Mouse (Mus musculus) adrenal gland, adult 18-20 months (tissue): ENCODE data around the gene Llph. TPM values are rescaled to one million over a fixed set of nuclear protein-coding genes. Genes with fewer than 3 reads are reported as not detected.
"Not testable (repeated sequence)": the region's sequence is repeated elsewhere in the genome, so short reads cannot be mapped to it uniquely, and the experiment has no call there.

Experiments
- DNase-seq, 2 experiments: peaks; one replicate each; pipeline ENCODE4 v3.0.0; 2021 to 2022; ENCODE audit warnings: low spot score in 2 of 2
- total RNA-seq, 2 experiments: library from RNA; stranded (reverse); gene quantifications; 1 replicate in 1 of 2; 2 replicates in 1 of 2; pipeline ENCODE4 v1.2.3; 2021

Llph gene
- total RNA-seq, 2 experiments from 2014 or later: 26.7 to 34.4 TPM

DNA sequence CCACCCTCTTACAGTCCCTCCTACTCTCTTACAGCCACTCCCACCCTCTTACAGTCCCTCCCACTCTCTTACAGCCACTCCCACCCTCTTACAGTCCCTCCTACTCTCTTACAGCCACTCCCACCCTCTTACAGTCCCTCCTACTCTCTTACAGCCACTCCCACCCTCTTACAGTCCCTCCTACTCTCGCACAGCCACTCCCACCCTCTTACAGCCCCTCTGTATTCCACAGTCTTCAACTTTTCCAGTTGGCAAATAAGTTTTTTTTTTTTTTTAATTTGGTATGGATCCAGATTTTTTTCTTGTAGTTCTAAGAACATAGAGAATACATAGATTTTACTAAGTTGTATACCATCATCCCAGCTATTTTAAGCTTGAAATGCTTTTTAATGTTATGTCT is 9.8 kb upstream of the Llph start:
- not testable (repeated sequence) for DNase-seq

DNA sequence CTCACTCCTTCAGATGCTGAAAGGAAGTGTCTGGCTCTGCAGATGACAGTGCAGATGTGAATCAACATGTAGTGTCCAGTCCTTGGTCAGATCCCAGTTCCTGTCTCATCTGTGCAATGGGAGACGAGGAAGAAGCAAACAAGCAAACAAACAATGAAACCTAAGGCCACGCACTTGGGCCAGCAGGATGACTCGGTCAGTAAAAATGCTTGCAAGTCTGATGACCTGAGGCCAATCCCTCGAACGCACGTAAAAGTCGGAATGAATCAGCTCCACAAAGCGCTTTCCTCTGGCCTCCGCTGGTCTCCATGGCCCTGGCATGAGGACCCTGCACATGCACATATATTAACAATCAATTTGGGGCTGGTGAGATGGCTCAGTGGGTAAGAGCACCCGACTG is 7.9 kb upstream of the Llph start:
- no peak for DNase-seq

DNA sequence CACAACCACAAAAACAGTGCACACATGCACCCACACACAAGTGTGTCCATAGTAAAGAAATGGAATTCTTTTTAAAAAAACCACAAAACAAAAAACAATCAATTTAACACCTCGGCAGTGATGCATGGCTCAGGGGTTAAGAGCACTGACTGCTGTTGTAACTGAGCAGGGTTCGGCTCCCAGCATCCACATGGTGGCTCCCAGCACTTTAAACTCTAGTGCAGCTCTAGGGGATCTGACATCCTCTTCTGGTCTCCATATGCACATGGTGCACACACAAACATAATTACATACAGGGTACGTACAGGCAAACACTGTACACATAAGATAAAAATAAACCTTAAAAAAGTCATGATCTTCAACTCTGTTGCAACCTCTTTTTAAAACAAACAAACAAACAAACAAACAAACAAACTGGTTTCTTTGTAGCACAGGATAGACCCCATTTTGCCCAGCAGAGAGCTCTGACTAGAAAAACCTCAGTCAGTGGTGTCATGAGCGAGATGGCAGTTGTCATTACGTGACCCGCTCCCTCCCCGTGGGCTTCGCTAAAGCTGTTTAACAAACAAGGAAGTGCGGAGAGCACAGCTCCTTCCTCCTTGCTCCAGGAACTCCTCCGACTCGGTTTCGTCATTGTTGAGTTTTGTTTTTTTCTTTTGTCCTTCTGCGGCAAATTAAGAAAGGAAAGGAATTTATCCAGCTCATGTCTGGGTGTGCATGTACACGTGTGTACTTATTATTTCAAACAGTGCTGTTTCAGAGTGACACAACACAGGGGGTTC is 7.1 kb upstream of the Llph start:
- no peak for DNase-seq

DNA sequence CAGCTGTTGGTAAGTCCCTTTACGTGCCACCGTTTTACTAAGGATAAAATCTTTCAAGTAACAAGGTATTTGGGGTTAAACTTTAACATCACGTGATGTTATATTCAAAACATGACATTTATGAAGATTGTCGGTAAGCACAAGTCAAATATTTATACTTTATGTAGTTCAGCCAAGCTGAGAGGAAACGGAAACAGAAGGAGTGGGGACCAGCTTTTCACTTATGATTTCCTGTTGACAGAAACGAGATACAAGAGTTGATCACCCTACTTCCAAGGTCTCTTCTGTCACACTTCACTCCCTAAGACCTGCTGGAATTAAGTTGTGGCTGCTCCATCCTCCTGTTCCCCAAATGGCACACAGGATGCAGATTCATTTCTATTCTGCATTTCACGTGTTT is 6.1 kb upstream of the Llph start:
- DNase-seq: no peak

DNA sequence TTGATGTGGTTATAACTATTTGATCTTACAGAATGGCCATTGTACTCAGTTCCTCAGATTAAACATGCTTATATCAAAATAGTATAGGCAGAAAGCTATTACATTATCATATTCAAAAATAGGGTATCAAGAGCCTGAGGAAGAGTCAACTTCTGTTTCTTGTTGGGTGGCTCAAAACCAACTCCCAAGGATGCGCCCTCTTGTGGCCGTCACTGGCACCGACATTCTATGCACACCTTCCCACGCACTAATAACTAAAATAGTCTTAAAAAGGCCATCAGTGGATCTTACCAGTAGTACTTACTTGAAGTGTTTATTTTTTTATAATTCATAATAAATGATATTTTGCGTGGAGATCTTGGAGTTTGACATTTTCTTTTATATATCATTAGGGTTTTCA is 4.8 kb downstream of the Llph start:
- DNase-seq: peak; percentile 55 to 68

DNA sequence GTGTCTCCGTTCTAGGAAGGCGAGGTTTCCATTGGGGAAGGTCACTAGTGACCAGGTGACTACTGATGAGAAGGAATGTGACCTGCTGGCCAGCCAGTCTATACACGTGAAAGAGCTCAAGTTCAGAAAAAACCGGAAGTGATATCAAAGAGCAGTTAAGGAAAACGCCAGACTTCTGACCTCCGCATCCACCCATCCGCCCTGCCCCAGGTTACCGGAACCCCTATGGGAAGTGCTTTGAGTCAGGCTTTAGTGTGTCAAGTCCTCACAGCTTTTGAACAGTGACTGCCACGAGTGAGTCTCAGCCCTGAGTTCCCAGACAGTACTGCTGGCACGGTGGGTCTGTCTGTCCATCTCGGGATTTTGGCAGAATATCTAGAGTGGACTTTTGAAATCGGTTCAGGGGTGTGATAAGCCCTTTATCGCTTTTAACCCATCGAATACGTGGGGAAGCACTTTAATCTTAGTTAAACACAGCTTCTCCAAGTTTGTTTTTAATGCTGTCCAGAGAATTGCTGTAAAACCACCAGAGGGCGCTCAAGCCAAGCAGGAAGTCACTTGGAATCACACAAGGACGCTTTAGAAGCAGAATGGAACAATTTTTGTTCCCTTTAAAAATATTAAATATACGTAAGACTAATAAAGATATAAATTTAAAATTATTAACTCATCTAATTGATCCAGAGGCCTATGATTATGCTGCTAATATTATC is 6.9 kb downstream of the Llph start:
- DNase-seq: peak; percentile 46 to 56

DNA sequence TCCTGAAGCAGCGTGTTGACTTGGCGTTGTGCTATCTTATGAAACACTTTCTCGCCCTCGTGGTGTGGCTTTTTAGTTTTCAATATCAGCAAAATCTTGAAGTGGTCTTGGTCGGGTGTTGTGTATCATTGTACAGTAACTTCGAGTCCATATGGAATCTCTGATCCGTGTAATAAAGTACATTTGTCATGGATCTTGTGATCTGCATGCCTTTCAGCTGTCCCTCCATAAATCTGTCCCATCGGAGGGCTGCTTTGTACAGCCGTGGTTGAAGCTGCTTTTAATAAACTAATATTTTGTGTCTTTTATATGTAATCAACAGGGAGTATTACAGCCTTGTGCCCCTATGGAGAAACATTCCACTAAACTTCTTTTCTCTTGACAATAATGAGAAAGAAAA is 10.0 kb downstream of the Llph start:
- DNase-seq: no peak

DNA sequence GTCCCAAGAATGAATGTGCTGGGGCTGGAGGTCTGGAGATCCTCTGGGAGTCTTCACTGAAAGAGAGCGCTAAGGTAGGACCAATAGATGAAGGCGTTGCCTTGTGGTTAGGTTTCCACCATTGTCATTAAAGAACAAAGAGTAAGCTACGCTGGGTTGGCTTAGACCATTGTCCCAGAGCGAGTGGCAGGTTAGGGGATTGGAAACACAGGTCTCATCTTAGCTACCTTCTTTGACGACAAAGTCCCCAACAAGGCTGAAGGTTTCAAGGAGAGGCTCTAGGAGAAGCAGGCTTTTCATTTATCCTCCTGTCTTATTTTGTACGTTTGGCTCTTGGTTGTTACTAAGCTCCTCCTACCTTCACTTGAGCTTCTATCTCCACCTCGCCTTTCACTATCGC is 11.4 kb downstream of the Llph start:
- no peak for DNase-seq

DNA sequence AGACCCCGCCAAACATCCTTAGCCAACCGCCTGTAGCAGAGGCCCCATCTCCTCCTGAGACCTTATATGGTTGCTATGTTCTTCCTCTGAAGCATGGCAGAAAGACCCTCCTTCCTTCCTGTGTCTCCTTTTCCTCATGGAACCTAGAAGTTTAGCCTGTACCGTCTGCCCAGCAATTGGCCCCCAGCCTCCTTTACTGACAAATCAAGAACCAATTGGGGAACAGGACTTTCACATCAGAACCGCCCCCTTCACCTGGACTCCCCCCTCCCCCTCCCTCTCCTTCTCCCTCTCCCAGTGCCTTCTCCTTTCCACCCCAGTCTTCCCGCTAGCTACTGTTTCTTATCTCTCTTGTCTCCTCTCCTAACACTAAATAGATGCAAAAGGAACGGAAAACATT is 12.6 kb downstream of the Llph start:
- DNase-seq: no peak

DNA sequence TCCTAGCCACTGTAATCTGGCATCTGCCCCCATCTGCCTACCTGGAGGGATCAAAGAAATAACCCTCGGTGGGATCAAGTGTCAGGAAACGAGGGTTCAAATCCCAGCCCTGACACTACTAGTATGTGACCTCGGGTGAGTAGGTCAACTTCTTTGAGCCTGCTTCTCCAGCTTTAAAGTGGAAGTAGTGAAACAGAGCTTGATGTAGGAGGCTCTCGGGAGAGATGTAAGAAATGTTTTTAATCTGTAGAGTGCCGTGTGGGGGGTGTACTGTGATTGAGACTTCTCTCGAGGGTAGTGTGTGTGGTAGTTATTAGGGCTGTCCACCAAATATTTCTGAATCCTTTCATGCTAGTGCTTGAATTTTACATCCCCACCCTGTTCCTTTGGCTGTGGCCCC is 15.6 kb downstream of the Llph start:
- no peak for DNase-seq

DNA sequence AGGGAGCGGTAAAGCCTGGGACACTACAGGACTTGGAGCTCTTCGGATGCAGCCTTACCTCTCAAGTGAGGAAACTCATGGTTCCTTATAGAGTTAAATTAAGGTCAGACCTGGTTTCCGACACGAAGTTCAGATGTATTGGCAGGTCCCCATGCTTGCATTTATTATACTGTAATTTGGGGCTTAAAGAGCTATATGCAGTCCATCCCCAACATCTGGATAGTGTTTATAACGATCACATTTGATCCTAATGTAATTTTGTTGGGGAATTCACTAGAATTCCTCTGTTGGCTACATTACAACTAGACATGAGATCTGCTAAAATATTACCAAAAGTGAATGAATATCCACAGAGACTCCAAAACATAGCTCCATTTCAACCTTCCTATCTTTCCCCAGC is 18.8 kb downstream of the Llph start:
- no peak for DNase-seq

DNA sequence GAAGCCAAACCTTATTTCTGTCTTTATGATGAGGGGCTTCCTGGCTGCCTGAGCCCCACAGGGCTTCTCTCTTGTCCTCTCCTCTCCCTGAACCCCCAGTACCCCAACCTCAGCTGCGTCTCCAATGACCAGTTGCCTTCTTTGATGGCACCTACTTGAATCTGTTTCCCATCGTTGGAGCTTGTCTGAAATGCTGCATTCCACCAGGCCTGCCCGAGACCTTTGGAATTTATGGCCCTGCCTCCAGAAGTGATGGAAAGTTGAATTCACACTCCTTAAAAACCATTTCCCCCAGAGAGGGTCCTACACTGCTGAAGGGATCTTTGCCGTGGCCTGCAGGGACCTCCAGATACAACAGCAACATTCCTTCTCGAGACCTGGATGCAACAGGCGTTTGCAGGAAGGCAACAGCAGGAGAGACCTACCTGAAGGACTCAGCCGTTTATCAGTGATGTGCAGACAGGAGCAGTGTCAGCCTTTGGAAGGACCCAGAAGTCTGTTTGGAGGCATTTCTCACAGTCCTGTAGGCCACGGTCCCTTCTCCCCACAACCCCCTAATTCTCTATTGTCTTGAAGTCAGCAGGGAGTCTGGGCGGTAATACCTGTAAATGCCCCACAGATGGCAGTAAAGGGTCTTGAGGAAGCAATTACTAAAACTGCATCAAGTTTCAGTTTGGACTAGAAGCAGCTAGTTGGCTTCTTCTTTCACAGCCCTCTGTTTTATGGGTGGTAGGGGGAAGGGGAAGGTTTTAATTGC is 20.3 kb downstream of the Llph start:
- DNase-seq: no peak

DNA sequence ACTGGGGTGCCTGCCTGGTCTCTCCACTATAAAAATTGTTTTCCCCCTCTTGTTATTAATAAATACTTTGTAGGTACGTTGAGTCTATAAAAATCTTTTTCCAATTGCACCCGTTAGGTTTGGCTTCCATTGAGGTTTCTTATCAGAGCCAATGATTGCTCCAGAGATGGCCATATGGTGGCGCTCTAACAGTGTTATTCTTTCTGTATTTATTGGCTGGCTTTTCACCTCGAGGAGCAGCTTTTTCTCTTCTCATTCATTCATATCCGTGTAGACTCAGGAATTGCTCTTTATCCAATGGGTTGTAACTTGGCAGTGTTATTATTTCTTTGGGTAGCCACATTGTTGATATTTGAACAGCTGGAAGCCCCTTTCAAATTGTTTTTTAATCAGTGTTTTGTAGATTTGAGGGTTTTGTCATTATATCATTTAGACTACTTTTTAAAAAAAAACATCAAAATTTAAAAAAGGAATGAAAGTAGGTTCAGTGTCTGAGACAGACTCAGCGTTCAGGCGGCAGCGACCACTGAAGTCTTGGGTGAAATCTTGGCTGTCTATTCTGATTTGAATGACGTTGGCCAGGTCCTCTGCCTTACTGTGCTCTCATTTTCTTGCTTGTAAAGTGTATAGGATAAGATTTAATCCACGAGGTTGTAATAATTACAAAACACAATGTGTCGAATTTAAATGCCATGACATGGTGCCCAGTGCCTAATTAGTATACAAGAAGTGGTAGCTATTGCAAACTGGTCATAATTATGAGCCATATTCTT is 24.2 kb downstream of the Llph start:
- DNase-seq: no peak

DNA sequence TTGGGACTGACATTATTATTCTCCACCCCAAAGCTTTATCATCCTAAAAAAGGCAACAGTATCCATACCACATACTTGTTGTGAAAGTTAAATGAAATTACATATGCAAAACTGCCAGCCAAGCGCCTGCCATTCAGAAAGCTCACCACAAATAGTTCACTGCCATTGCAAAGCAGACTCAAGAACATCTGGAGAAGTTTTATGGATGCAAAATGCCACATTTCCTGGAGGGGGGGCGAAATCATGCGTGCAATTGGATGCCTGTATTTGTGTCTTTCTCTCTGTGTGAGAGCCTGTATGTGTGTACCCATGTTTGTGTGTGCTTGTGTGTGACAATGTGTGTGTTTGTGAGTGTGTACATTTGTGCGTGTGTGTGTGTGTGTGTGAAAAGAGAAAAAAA is 24.9 kb downstream of the Llph start:
- DNase-seq: no peak

DNA sequence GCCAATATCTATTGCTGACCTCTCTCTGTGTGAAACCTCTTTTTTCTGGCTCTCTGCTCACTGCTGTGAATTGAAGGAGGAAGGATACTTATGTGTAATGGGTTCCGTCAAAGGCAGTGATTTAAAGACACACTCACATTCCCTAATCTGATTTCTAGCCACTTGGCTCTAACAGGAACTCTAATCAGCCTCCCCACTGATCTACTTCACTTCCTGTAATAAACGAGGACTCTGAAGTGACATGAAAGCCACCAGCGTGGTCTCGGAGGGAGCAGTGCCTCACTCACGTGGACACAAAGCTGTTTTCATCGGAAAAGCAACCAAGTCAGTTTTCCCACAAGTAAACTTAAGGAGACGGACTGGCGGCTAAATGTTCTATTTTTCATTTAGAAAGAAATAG is 25.9 kb downstream of the Llph start:
- DNase-seq: no peak

DNA sequence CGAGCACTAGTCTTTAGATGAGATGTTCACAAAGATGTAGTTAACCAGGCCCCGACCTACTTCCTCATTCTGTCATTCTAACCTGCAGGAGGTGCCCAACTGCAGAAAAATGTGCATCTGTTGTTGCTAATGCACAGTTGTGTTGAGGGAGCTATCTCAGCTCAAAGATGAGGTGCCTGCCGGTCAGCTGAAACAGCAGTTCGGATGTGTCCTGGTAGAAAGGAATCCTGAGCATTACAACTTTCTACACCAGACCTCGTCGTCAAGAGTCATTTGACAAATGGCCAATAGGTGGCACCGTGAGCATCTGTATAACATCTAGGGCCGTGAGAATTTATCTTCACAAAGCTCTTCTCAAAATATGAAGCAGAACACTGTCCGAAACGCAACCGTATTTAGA is 30.4 kb downstream of the Llph start:
- peak in 1 of 2 experiments; percentile 10 for DNase-seq

DNA sequence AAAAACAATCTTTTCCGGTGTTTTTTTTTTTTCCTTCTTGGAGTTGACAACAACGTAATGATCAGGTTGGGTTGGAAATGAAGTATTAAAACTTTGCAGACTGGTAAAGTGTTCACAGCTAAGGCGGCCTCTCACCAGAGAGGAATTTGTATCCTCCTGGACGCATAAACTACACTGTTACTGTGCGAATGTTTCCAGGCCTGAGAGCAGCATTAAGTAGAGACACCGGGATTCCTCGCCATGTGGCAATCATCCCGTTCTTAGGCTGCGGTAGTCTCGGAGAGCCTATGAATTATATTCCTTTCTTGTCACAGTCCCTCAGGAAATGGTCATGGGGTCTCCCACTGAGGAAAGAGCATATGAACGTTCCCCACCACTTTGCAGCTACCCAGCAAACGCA is 40.9 kb downstream of the Llph start:
- DNase-seq: no peak

DNA sequence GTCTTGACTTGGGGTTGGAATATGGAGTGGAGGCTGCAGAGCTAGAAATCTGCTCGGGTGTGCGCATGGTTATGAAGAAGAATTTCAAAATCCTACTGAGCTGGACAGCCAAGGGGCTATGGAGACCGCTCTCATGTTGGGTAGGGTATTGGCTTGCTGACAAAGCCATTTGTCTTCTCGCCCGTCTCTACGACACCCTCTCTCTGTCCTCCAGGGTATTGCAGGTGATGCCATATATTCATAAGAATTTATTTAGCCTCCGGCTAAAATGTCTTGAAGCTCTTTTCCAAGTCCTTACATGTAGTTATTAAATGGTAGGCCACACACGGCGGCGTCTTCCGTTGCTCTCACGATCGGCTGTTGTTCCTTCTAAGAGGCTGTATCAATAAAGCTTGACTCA is 43.1 kb downstream of the Llph start:
- DNase-seq: no peak

DNA sequence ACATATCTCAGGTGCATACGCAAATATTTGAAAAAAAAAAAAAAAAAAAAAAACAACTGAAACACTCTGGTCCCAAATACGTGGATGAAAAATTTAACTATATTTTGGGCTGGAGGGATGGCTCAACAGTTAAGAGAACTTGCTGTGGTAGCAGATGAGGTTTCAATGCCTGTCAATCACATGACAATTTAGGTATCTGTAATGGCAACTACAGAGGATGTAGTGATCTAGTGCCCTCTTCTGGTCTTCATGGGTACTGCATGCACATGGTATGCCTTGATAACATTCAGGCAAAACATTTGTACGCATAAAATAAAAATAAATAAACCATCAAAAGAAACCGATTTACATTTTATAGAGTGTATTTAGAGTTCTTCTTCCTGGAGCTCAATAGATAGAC is 43.9 kb downstream of the Llph start:
- peak; percentile 46 to 57 for DNase-seq

DNA sequence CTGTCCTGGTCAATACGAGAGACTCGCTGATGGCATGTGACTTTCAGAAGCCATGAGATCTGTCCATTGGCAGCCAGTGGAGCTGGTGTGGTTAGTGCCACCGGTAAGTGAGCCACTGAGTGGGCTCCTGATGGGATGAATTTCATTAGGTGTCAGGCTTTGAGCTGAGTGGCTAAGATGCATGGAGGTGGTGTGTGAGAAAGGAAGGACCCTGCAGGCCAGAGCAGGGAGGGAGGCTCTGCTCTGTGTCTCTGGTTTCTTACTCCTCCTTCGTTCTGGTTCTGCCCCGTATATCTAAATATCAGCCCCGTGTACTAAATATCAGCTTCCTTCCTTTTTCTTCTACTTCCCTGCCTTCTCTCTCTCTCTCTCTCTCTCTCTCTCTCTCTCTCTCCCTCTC is 44.4 kb downstream of the Llph start:
- no peak for DNase-seq

DNA sequence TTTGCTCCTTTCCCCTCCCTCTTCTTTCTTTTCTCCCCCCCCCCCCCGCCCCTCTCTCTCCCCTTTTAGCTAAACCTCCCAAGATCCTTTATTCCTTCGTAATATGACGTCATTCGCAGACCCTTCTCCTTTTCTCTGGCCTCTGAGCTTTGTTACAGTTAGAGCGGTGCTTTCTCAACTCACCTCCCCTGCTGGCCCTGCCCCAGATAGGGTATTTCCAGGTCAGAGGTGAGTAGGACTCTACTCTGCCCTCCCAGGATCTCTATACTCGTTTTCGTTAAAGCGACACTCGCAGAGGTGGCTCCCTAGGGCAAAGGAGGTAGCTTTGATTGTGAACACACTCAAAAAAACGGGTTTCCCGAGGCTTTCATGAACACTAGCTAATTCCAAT is 45.0 kb downstream of the Llph start:
- no peak for DNase-seq
